9 mouse cellular contexts compared by ENCODE assay signal in genomic region chr11:59309106-59309805, GRCm38 (mm10). TPM values are rescaled to one million over a fixed set of nuclear protein-coding genes. Genes with fewer than 3 reads are reported as not detected.
DNase-seq lines count a peak whose midpoint lies in the region; ATAC-seq and TF ChIP-seq lines count a peak whose summit lies in the region.
"Had no signal": no experiment of that assay in that cellular context is flagged by ENCODE, and none has a peak within 500 bp of the region (broad histone marks: within the 10 kb centered on the region; RNA-seq: fewer than 3 reads in every experiment).

No protein-coding gene starts in this region.

- 19% methylated on average over 12 of the region's 12 CpGs for WGBS in liver, embryonic 11.5 days
- WGBS in liver, postnatal 0 days (ENCODE audit: insufficient replicate concordance): 35% methylated on average over 11 of the region's 12 CpGs
- WGBS in heart, embryonic 13.5 days: 14% methylated on average over 12 of the region's 12 CpGs
- WGBS in limb, embryonic 15.5 days: 16% methylated on average over 12 of the region's 12 CpGs

- no peak overlapping the region for H3K4me3 ChIP-seq in liver, embryonic 11.5 days (ENCODE audit: low read depth, low read length)
- H3K4me3 ChIP-seq in liver, postnatal 0 days (ENCODE audit: low read depth, low read length): no peak overlapping the region
- H3K4me3 ChIP-seq in heart, embryonic 13.5 days: 0 out of 2 replicates have a peak overlapping the region, but pooled peaks have one; percentile 5
- H3K4me3 ChIP-seq in limb, embryonic 15.5 days: peak overlapping the region; percentile 72

- H3K36me3 ChIP-seq in liver, embryonic 11.5 days (ENCODE audit: control insufficient read depth, insufficient read depth, low read length): no peaks in the 10 kb centered on the region
- H3K36me3 ChIP-seq in liver, postnatal 0 days (replicated peaks; ENCODE audit: insufficient read depth, low read length): no peaks in the 10 kb centered on the region
- H3K36me3 ChIP-seq in heart, embryonic 13.5 days: no peaks in the 10 kb centered on the region
- no peaks in the 10 kb centered on the region for H3K36me3 ChIP-seq in limb, embryonic 15.5 days

- peaks cover 92% of the 10 kb centered on the region for H3K27me3 ChIP-seq in liver, embryonic 11.5 days (replicated peaks; ENCODE audit: control insufficient read depth, insufficient read depth, low read length)
- H3K27me3 ChIP-seq in liver, postnatal 0 days (ENCODE audit: insufficient read depth, low read length): peaks cover 69% of the 10 kb centered on the region
- H3K27me3 ChIP-seq in heart, embryonic 13.5 days (replicated peaks): peaks cover 96% of the 10 kb centered on the region
- peaks cover 36% of the 10 kb centered on the region for H3K27me3 ChIP-seq in limb, embryonic 15.5 days

- peaks cover 7% of the 10 kb centered on the region; the same call in 1 of the 2 replicates for H3K4me1 ChIP-seq in liver, embryonic 11.5 days (replicated peaks; ENCODE audit: control insufficient read depth, insufficient read depth, low read length)
- peaks cover 6% of the 10 kb centered on the region; the same call in 1 of the 2 replicates for H3K4me1 ChIP-seq in liver, postnatal 0 days (ENCODE audit: insufficient read depth)
- peaks cover 70% of the 10 kb centered on the region for H3K4me1 ChIP-seq in heart, embryonic 13.5 days
- peaks cover 84% of the 10 kb centered on the region for H3K4me1 ChIP-seq in limb, embryonic 15.5 days

- H3K4me2 ChIP-seq in liver, embryonic 11.5 days: peak overlapping the region; percentile 29; the same call in 1 of the 2 replicates
- H3K4me2 ChIP-seq in liver, postnatal 0 days (ENCODE audit: low read depth, low read length): no peak overlapping the region
- H3K4me2 ChIP-seq in heart, embryonic 13.5 days: peak overlapping the region; percentile 94
- peak overlapping the region; percentile 87 for H3K4me2 ChIP-seq in limb, embryonic 15.5 days

- DNase-seq in liver, embryonic 11.5 days (ENCODE audit: low spot score): no peak
- no peak for DNase-seq in liver, postnatal 0 days
- DNase-seq in embryo, embryonic 11 days: peak; percentile 82
- no peak for DNase-seq in ovary, postnatal 14 days (ENCODE audit: low spot score)
- DNase-seq in cerebellum, adult 8-10 months: no peak
- no peak for DNase-seq in spleen, postnatal 4 days (ENCODE audit: low spot score in 2 of 2)

- H3K9me3 ChIP-seq in liver, embryonic 11.5 days (ENCODE audit: control insufficient read depth, low read length): no peaks in the 10 kb centered on the region
- H3K9me3 ChIP-seq in liver, postnatal 0 days (ENCODE audit: low read length): no peaks in the 10 kb centered on the region
- no peaks in the 10 kb centered on the region for H3K9me3 ChIP-seq in heart, embryonic 13.5 days
- H3K9me3 ChIP-seq in limb, embryonic 15.5 days: no peaks in the 10 kb centered on the region

- H3K27ac ChIP-seq in liver, embryonic 11.5 days (ENCODE audit: low read depth, low read length): no peak overlapping the region
- H3K27ac ChIP-seq in liver, postnatal 0 days (ENCODE audit: low read depth): no peak overlapping the region
- H3K27ac ChIP-seq in heart, embryonic 13.5 days (replicated peaks): peak overlapping the region; percentile 40; the same call in 1 of the 2 replicates
- H3K27ac ChIP-seq in limb, embryonic 15.5 days: peak overlapping the region; percentile 70

- TF ChIP-seq CTCF in liver, postnatal 0 days (IDR thresholded peaks at IDR 0.05; ENCODE audit: low read depth): no peak

- ATAC-seq in liver, embryonic 11.5 days (replicated peaks; ENCODE audit: low FRiP score): no peak
- no peak for ATAC-seq in liver, postnatal 0 days
- no peak for ATAC-seq in heart, embryonic 13.5 days (ENCODE audit: extremely low read depth, insufficient number of reproducible peaks, low FRiP score, low TSS enrichment)
- peak; percentile 42; the same call in 1 of the 2 replicates for ATAC-seq in limb, embryonic 15.5 days (ENCODE audit: insufficient number of reproducible peaks, low FRiP score, low TSS enrichment, low read depth)

- no peak overlapping the region for H3K9ac ChIP-seq in liver, embryonic 11.5 days (ENCODE audit: low read depth, low read length)
- no peak overlapping the region for H3K9ac ChIP-seq in liver, postnatal 0 days (replicated peaks)
- peak overlapping the region; percentile 54 for H3K9ac ChIP-seq in heart, embryonic 13.5 days
- no peak overlapping the region for H3K9ac ChIP-seq in limb, embryonic 15.5 days

- TF ChIP-seq EP300 in liver, postnatal 0 days (IDR thresholded peaks at IDR 0.05; ENCODE audit: low read depth): no peak

RNA-seq across cellular contexts. Expression of gene Wnt9a, which starts 2.5 kb away (rescaled TPM):
- 0.56 and 0.82 TPM in 2 replicates for polyA plus RNA-seq in liver, embryonic 11.5 days (2014; fragmentation: Nextera tagmentation; extraction: Ambion mirVana)
- 0.16 and 0.18 TPM in 2 replicates for polyA plus RNA-seq in liver, postnatal 0 days (2015; fragmentation: Nextera tagmentation; extraction: Ambion mirVana)
- polyA plus RNA-seq in heart, embryonic 13.5 days (2015; fragmentation: Nextera tagmentation; extraction: Ambion mirVana): 2.8 and 2.9 TPM in 2 replicates
- polyA plus RNA-seq in limb, embryonic 15.5 days (2015; fragmentation: Nextera tagmentation; extraction: Ambion mirVana): 12.1 and 14.0 TPM in 2 replicates

RNA-seq across cellular contexts. Expression of gene Wnt3a, which starts 18.7 kb away (rescaled TPM):
- not detected in 2 replicates for polyA plus RNA-seq in liver, embryonic 11.5 days (2014; fragmentation: Nextera tagmentation; extraction: Ambion mirVana)
- polyA plus RNA-seq in liver, postnatal 0 days (2015; fragmentation: Nextera tagmentation; extraction: Ambion mirVana): not detected in 2 replicates
- polyA plus RNA-seq in heart, embryonic 13.5 days (2015; fragmentation: Nextera tagmentation; extraction: Ambion mirVana): not detected in 2 replicates
- 3.8 and 3.9 TPM in 2 replicates for polyA plus RNA-seq in limb, embryonic 15.5 days (2015; fragmentation: Nextera tagmentation; extraction: Ambion mirVana)
- polyA plus RNA-seq: liver, adult 2 months had no signal

Comparison
In these comparisons a context has a peak if more than half of its experiments do, and no peak if none do; other contexts are left out.
1. H3K27ac ChIP-seq: peak in heart, embryonic 13.5 days (single experiment) and limb, embryonic 15.5 days (single experiment); none in liver, embryonic 11.5 days (single experiment) and liver, postnatal 0 days (single experiment).
2. H3K4me3 ChIP-seq: peak in heart, embryonic 13.5 days (single experiment) and limb, embryonic 15.5 days (single experiment); none in liver, embryonic 11.5 days (single experiment) and liver, postnatal 0 days (single experiment).